Mouse (Mus musculus) spleen, postnatal 4 days (tissue): ENCODE results near the gene Rfesd.
A peak's percentile ranks its signal among the peaks of the same experiment; 100 is the strongest.

Experiments
- DNase-seq, 2 experiments: peaks; one replicate each; pipeline ENCODE4 v3.0.0; 2022; ENCODE audit warnings: low spot score in 2 of 2

Gene Rfesd

GRCm38 (mm10) chr13:76017974-76018843 lies at the start of gene Rfesd:
Rfesd (minus strand) TSS chr13:76018719.
- peak; percentile 94 to 97 for DNase-seq

DNA sequence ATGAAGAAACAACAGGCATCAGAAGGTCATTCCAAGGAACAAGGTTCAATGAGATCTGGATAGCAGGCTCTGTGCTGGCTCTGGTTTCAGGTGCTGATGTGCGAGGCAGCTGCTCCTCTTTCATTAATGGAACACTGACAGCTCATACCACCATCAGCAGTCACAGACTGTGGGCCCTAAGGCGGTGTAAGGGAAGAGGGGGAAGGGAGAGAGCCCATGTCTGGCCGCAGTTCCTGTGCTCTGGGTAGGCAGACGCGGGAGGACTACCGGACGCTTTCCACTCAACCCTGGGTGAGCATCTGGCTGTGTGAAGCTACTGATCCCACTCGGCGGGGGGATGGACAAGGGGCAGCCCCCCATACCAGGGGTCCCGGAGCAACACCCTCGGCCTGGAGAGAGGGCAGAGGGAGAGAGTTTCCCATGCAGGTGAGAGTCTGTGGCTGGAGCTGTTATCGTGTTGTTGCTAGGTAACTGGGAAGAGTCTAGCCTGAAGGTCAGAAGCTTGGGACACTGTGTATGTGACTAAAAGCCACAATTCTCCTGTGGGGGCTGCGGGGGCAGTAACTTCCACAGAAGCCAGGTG lies 45.9 kb upstream of the Rfesd start:
- no peak for DNase-seq

DNA sequence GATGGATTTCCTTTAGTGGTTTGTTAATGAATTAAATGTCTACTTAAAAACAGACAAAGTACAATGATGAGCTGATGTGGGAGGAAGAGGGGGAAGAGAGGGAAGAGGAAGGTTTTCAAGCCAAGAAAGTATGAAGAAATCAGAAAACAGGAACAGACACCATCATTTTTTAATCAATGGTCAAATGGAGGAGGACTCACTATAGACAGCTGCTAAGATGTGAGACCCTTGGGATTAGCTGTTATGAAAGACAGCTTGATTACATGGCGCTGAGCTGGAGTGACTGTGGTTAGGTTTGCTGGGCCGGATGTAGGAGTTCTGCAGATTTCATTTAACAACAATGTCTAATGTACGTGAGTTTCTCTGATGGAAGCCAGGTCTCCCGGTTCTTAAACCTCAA lies 45.0 kb upstream of the Rfesd start:
- no peak for DNase-seq

DNA sequence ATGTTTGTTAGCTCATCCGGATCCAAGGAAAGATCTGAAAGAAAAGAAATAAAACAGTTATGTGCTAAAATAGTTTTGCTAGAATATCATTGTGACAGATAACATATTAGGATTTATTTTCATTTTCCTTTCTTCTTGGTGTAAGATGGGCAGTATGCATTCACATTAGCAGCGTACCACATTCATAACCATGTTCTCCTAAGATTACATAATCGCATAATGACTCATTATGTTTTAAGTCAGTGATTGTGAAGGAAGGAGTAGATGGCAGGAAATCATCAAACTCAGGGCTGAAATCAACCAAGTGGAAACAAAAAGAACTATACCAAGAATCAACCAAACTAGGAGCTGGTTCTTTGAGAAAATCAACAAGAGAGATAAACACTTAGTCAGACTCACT lies 44.0 kb upstream of the Rfesd start:
- DNase-seq, result no peak

- DNase-seq, result no peak
Observed at GRCm38 (mm10) chr13:76062126-76062525, 43.6 kb upstream of the Rfesd start.

- no peak for DNase-seq
Observed at GRCm38 (mm10) chr13:76059591-76059990, 41.1 kb upstream of the Rfesd start.

GRCm38 (mm10) chr13:76057267-76058069 lies 38.9 kb upstream of the Rfesd start:
- DNase-seq, result no peak

- DNase-seq, result no peak
Observed at GRCm38 (mm10) chr13:76056896-76057266, 38.4 kb upstream of the Rfesd start, which contains the start of gene Gpr150. Gpr150 (minus strand) TSS chr13:76056996.

GRCm38 (mm10) chr13:76056261-76056724 lies 37.8 kb upstream of the Rfesd start:
- DNase-seq, result peak; percentile 75 to 82

DNA sequence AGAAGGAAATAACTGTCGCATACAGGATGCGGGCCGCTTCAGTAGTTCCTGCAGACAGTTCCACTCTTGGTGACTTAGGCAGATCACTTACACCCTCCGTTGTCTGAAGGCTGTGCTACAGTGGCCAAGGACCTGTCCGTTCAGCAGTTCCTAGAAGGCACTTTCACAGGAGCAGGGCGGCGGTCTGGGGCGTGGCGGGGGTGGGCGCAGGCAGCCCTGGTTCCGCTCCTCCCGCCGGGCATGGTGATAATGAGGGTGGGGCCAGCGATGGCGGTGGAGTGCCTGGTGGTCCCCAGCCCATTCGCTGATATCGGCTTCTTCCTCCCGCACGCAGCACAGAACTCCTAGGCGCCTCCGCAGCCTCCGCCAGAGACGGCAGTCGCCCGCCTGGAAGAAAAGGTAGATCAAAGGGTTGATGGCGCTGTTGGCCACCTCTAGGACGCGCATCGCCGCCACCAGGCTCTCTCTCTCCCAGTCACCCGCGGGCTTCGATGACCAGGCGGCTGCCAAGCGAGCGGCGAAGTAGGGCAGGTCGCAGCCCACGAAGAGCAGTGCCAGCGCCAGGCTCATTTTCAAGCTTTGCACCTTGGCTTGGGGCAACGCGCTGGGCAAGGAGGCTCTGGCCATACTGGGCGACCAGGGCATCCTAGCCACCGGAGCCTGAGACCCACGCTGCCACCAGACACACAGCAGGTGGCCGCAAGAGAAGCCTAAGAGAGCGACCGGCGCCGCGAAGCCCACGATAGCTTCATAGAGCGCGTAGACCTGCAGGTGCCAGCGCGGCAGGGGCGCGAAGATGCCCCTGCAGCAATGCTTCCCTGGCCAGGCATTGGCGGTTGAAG lies 37.1 kb upstream of the Rfesd start:
- DNase-seq, result peak; percentile 61 to 72

- no peak for DNase-seq
Observed at GRCm38 (mm10) chr13:76044971-76045370, 26.5 kb upstream of the Rfesd start.

GRCm38 (mm10) chr13:76042455-76042854 lies 23.9 kb upstream of the Rfesd start:
- no peak for DNase-seq

DNA sequence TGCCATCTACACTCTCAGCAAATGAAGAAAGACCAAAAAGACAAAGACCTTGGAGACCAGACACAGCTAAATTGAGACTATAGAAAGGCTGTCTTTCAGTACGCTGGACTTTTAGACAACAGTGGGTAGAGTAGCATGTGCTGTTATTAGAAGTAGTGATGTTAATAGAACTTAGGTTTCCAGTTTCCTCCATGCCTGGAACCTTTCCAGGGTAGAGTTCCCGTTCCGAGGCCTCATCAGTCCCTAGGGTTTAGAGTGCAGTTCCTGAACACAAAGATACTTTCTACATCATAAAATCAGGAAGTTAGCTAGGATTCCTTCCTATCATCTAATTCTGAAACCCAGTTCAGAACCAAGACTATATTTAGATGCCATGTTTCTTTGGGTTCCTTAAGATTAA lies 6.1 kb upstream of the Rfesd start:
- DNase-seq, result no peak

GRCm38 (mm10) chr13:76021782-76022181 lies 3.3 kb upstream of the Rfesd start:
- DNase-seq, result no peak

DNA sequence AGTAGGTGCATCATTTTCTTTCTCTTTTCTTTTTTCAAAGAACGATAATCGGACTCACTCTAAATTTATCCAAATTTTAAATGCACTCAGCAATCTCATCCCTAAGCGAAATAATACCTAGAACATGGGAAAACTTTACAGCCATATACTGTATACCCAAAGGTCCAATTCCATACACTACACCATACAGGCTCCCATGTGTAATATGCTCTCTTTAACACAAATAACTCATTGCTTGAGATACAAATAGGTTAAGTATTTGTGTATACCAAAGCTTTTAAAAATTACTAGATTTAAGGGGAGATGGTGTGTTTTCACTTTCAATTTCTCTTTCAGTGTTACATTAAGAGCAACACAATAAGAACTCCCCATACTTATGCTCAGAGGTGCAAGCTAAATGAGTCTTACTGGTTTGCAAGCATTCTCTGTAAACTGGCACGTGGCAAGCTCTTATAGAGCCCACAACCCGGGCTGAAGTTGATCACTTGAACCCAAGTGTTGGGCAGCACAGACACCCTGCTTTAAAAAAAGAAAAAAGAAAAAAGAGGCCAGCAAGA lies 403 bp upstream of the Rfesd start:
- no peak for DNase-seq

DNA sequence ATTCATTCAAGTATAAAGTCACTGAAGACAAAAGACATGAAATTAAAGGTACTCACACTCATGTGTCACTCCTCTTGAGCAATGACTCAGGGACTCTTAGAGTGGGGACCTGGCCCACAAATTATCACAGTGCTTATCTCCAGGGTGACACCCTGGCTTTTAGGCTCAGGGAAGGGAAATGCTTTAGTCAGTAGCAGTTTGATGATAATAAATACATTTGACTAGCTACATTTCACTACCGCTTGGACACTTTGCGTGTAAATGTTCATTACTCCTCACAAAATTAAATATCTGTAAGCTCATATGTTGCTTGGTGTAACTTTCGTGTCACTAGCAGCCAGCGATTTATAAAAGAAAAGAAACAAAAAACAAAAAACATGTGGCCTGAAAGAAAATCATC lies 1.1 kb downstream of the Rfesd start:
- DNase-seq, result peak in 1 of 2 experiments; percentile 18

DNA sequence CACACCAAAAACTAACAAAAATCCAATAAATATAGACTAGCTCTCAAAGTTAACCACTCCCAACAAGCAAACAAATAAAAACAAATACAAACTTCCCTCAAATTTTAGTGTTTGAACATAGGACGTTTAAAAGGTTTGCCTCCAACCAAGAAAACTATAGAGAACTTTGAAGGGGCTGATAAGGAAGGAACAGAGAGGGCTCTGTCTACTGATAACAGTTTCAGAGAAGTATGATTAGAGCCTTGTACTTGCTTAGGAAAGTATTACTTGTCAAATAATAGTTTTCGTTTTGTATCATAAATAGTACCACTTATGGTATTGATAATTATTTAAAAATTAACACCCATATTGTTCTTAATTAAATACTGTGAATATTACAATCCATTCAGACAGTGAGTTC lies 4.0 kb downstream of the Rfesd start:
- no peak for DNase-seq

DNA sequence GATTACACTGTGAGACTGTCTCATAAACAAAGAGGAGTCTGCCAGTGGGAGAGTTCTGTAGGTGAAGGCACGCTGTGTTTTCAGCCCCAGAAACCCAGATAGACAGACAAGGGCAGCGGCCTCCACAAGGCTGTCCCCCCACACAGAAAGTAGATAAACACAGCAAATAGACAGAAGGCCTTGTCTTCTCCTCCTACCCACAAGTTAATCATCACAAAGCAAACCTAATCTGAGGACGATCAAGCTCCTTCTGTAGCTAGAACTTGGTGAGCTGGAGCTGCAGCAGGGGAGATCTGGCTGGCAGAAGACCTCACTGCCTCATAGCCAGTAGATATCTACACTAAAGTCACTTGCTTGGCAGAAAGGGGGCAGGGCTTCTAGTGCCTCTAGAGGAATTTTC lies 15.2 kb downstream of the Rfesd start:
- no peak for DNase-seq

DNA sequence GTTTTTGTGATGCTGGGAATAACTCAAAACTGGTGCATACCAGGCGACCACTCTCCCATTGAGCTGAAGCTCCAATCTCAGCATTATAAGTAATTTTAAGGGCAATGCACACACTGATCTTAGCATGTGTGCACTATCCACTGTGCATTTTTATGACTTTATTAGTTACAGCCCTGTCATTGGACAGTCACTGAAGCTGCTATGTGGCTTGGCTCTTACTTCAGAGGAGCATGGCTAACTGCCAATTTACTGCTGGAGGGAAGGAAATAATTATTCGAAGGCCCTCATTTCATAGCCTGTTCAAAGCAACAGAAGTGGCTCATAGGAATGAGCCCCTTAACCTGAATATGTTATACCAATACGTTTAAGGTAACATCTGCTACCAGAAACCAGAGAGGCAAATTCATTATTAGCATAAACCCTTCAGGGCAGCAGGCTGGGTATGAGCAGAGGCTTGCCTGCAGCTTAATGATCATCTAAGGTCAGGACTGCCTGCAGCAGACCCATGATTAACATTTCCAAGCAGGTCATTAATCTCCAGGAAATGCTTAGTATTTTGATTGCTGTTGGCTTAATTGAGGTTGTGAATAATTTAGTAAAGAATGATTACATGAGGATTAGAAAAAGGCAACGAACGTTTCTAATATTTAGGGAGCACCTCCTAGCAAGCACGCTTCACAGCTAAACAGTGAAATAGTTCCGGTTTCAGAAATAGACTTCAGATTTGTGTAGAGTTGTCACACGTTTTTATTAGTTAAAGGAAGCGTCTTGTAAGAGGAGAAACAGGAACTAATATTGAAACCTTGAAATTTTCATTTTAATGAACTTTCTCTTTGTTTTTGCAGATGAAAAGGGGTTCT lies 26.1 kb downstream of the Rfesd start:
- no peak for DNase-seq

- DNase-seq, result no peak
Observed at GRCm38 (mm10) chr13:75988096-75988495, 30.4 kb downstream of the Rfesd start.
